Mouse (Mus musculus) thymus, adult 2 months (tissue): ENCODE measurements at regions not wholly inside any gene's neighbourhood (a gene's known extent, or its start where the extent isn't known, plus 50 kb on each side); places are given as distances from the start of the nearest gene placed in this dataset.

ENCODE experiments used
- CTCF ChIP-seq: fragments of 200-500 bp; IDR thresholded peaks from 2 replicates; pipeline ENCODE4 v1.5.1; 2012; ENCODE audit warnings: mild to moderate bottlenecking, control low read depth, low read length, moderate library complexity, borderline replicate concordance; ENCODE audit not compliant: control insufficient read depth, poor library complexity, insufficient read depth; ENCODE audit errors: extremely low read depth
- POLR2A ChIP-seq: fragments of 200-500 bp; IDR thresholded peaks from 2 replicates; pipeline ENCODE4 v1.6.1; 2012; ENCODE audit warnings: mild to moderate bottlenecking, low read length, control low read depth, moderate library complexity; ENCODE audit not compliant: control insufficient read depth, poor library complexity, insufficient read depth; ENCODE audit errors: extremely low read depth

DNA sequence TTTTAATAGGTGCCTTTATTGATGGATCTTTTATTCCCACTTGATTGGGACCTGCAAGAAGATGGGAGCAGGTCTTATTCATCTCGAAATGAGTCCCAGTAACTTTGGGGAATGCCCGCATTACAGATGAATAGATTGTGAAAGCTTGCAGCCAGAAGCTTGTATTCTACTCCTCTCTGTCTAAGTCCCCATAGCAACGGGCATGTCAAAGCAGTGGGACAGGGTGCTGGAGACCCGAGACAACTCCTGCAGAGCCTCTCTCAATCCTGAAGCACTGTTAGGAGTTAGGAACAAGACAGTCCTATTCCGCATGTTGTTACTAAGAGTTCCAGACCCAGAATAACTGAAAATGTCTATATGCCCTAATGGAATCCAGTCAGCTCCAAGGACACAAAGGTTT is 233.1 kb downstream of the Ube2cbp start:
- no peak for TF ChIP-seq CTCF
- TF ChIP-seq POLR2A, result no peak
